Mouse (Mus musculus) forebrain, embryonic 13.5 days (tissue): ENCODE results near the gene Rspo3. TPM values are rescaled to one million over a fixed set of nuclear protein-coding genes. Genes with fewer than 3 reads are reported as not detected.
A peak's percentile ranks its signal among the peaks of the same experiment; 100 is the strongest.

ENCODE experiments used
- ATAC-seq: fragments of 200-750 bp; cut with Nextera tagmentation; 2 replicates; pipeline ENCODE4 v1.8.0; 2017
- H3K27ac ChIP-seq: fragments of 300-500 bp; sonication (generic); 2 replicates; pipeline ENCODE4 v1.5.1; 2015; ENCODE audit warnings: inconsistent platforms, mild to moderate bottlenecking, moderate library complexity
- H3K27me3 ChIP-seq: fragments of 300-500 bp; sonication (generic); 2 replicates; pipeline ENCODE4 v1.6.1; 2015; ENCODE audit warnings: mild to moderate bottlenecking, inconsistent platforms
- H3K36me3 ChIP-seq: fragments of 300-500 bp; sonication (generic); 2 replicates; pipeline ENCODE4 v1.6.1; 2015; ENCODE audit warnings: mild to moderate bottlenecking, inconsistent platforms; ENCODE audit not compliant: poor library complexity, severe bottlenecking
- H3K4me1 ChIP-seq: fragments of 300-500 bp; sonication (generic); 2 replicates; pipeline ENCODE4 v1.6.1; 2015; ENCODE audit warnings: inconsistent platforms
- H3K4me2 ChIP-seq: fragments of 300-500 bp; sonication (generic); 2 replicates; pipeline ENCODE4 v1.6.1; 2015; ENCODE audit warnings: inconsistent platforms, mild to moderate bottlenecking, moderate library complexity
- H3K4me3 ChIP-seq: fragments of 300-500 bp; sonication (generic); 2 replicates; pipeline ENCODE4 v1.5.1; 2015; ENCODE audit warnings: mild to moderate bottlenecking, inconsistent platforms
- H3K9ac ChIP-seq: fragments of 300-500 bp; sonication (generic); 2 replicates; pipeline ENCODE4 v1.6.1; 2015; ENCODE audit warnings: mild to moderate bottlenecking, inconsistent platforms
- H3K9me3 ChIP-seq: fragments of 300-500 bp; sonication (generic); replicated peaks from 2 replicates; pipeline ENCODE4 v1.6.1; 2016; ENCODE audit warnings: inconsistent platforms
- WGBS: fragments of 180-500 bp; shearing (Covaris S2); methylation state at CpG from one replicate; pipeline ENCODE4 v1.1.7; 2015; 5-methylcytosine and 5-hydroxymethylcytosine counted together
- polyA plus RNA-seq: library from polyadenylated mRNA; unstranded; fragments of >200 nt; fragmentation: Nextera tagmentation; extraction: Ambion mirVana; gene quantifications from 2 replicates; pipeline ENCODE4 v1.2.1, GENCODE M21; 2015

Gene Rspo3
- polyA plus RNA-seq, 1 experiment from 2014 or later, result 26.8 TPM

DNA sequence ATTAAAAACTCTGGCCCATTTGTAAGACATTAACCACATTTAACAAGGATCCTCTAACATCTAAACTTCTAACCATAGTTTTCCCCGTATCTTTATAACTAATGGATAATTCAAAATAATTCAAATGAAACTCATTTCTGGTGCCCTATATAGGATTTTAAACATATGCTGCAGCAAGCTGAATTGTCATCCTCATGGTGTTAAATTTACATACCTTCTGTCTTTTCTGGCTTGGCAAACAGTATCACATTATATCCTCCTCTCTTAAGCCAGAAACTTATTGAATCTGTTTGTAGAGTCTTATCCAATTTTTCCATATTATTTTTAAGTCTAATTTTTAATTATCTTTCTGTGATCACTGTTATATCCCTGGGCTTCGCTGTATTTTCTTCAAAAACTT, 111.1 kb downstream of the Rspo3 start:
- 93% methylated on average over 2 of the region's 2 CpGs for WGBS
- Histone ChIP-seq H3K4me1 (no peaks in the 10 kb centered on the region), H3K36me3 (no peaks in the 10 kb centered on the region), H3K9me3 (no peaks in the 10 kb centered on the region), H3K4me2 (no peak overlapping the region), H3K9ac (no peak overlapping the region), H3K27ac (no peak overlapping the region), H3K27me3 (no peaks in the 10 kb centered on the region), H3K4me3 (no peak overlapping the region)
- ATAC-seq, result no peak

DNA sequence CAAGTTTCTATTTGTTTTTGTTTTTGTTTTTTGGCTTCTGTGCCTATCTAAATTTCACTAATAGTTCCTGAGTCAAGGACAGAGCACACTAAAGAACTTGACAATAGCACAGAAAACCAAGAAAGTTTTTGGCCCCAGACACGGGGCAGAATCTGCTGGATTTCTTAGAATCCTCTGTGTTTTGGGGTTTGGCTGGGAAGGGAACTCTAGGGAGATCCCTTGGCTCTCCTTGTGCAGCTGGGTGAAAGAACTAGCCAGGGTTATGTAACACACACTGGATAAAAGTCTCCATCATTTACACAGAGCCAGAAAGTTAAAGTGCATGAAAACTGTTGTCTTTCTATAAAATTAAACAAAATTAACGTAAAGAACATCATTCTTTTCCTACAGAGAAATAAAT, 121.3 kb downstream of the Rspo3 start:
- Histone ChIP-seq H3K36me3 (no peaks in the 10 kb centered on the region), H3K27ac (no peak overlapping the region), H3K9ac (no peak overlapping the region), H3K9me3 (no peaks in the 10 kb centered on the region), H3K4me2 (no peak overlapping the region), H3K27me3 (no peaks in the 10 kb centered on the region), H3K4me1 (no peaks in the 10 kb centered on the region), H3K4me3 (no peak overlapping the region)
- WGBS, result 79% methylated on average over 2 of the region's 2 CpGs
- ATAC-seq, result no peak

DNA sequence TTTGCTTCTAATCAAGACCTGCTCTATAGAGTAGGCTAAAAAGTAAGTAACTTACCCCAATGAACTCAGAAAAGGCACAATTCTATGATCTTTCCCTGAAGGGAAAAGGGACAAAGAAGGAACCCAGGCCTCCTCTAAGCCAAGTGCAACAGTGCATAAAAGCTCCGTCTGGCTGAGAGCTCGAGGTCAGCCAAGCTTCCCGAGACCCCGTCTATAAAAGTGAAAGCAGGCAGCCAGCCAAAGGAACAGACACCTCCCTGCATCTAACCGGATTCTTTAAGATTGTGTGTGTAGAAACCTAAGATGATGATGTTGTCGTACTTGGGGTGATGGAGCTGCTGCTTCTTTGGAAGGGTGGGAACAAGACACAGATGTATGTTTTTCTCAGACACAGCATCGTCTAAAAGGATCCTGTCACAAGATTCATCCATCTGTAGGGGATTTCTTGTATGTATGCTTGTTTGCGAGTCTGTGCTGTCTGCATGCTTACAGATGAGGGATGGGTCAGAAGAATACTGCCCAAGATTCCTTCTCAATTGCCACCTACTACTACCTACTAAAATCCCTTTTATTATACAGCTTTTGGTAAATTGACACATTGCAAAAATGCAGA, 132.9 kb downstream of the Rspo3 start:
- Histone ChIP-seq H3K4me1 (no peaks in the 10 kb centered on the region), H3K27ac (no peak overlapping the region), H3K27me3 (no peaks in the 10 kb centered on the region), H3K4me3 (no peak overlapping the region), H3K36me3 (no peaks in the 10 kb centered on the region), H3K4me2 (peak overlapping the region; percentile 16; the same call in 1 of the 2 replicates), H3K9ac (no peak overlapping the region), H3K9me3 (no peaks in the 10 kb centered on the region)
- ATAC-seq, result peak; percentile 43; the same call in 1 of the 2 replicates
- 34% methylated on average over 8 of the region's 8 CpGs for WGBS

Other genes starting within 250 kb of the Rspo3 start
- 21.2 and 24.3 TPM in 2 replicates for gene Echdc1, start 222.7 kb downstream of the Rspo3 start, polyA plus RNA-seq
- gene Rnf146, start 173.4 kb downstream of the Rspo3 start, polyA plus RNA-seq, result 80.5 and 86.1 TPM in 2 replicates